Mouse (Mus musculus) gonadal fat pad, adult 2 months (tissue): ENCODE results near the gene Ceacam1. TPM values are rescaled to one million over a fixed set of nuclear protein-coding genes. Genes with fewer than 3 reads are reported as not detected.
"Not testable (repeated sequence)": the region's sequence is repeated elsewhere in the genome, so short reads cannot be mapped to it uniquely, and the experiment has no call there.

ENCODE experiments used
- DNase-seq: peaks from one replicate; pipeline ENCODE4 v3.0.0-alpha.2; 2012; ENCODE audit warnings: low read depth
- polyA plus RNA-seq: library from polyadenylated mRNA; depleted of rRNA; stranded (reverse); fragments of >200 nt; gene quantifications from 2 replicates; pipeline ENCODE4 v1.2.3, GENCODE M21; 2012

Gene Ceacam1
- polyA plus RNA-seq, 1 experiment, result 8.9 TPM

DNA sequence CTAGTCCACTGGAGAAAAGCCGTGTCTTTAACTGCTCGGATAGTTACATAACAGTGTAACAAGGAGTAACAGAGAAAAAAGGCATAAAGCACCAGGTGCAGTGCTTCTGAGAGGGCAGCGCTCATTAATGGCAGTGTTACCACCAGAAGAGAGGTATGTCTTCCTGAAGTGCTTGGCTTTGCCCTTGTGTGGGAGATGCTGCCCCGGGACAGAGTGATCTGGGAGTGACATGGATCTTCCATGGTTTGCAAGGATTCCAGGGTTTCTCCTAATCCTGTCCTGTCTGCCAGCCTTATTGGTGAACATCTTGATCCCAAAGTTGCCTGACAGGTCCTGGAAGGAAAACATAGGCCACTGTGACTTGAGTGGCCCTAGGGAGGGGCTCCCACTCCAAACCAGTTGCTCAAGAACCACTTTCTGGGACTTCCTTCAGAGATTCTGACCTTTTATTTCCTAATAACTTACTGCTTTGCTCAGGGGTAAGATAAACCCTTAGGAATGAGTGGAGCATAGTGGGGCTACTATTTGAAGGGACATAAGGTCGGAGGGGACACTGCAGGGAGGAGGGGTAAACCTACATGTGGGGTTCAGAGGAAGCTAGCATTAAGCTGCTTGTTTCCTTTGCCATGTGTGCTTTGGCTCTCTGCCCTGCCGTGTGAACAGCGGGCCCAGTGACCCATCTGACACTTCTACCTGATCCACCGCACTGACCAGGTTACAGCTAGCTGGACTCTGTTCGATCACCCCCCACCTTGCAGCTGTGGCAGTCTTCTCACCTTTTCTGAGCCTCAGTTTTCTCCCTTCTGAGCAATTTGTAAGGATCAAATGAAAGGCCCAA is 37.2 kb downstream of the Ceacam1 start:
- peak; percentile 95 for DNase-seq

DNA sequence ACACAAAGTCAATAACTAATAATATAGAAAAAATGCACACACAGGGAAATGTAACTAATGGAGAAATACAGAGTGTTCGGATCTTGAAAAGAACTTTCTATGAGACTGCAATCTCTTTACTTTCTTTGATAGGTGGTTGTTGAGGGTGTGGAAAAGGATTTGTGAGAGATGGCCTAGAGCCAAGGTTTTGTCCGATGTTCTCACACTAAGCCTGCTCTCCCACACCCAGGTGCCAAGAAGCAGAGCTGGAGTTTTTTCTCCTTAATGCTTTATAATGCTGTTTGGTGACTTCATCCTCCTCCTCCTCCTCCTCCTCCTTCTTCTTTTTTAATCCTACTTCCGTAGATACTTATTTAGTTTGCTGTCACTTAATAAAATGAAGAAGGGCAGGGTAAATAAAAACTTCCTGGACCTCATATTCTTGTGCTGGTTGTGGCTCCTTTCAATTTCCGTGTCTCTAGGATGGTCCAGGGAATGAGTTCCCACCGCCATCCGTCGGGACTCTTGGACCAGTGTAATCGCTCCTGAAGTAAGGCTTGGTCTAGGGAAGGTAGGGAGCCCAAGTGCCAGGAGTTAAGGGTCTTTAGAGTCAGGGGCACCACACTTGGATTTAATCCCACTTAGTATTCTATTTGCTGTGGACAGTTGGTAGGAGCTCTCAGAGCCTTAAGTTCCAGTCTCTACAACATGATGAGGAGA is 38.1 kb downstream of the Ceacam1 start:
- no peak for DNase-seq

DNA sequence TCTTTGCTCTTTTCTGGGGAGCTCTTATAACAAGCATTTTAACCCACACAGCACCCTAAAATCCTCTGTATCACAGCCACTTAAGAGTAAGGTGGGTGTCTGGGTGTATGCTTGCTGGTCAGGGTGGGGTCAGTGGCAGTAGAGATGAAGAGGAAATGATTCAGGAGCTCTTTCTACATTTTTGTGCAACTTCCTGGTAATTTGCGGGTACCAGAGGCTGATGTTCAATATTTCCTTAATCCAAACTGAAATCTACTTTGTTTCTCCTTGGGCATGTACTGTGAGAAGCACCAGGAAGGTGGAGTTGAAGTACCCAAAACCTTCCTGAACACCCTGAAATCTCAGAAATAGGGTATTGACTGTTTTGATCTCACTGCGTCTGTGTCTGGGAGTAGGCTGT is 40.7 kb downstream of the Ceacam1 start:
- DNase-seq, result no peak

DNA sequence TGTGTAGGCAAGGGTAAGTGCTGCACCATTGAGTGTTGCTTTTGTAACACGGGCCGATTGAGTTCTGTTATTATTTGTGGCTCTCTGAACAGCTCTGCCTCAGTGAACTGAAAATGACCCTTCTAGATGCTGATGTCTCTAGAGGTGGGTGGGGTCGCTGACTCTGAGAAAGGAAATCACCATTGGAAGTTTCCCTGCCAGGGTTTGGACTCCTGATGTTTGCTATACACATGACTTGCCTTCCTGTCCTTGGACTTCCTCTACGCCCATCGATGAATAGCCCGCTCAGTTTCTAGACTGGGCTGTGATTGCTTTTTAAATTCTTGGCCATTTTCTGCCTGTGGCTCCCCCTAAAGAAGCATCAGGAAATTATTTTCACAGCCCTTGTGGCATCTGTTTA is 41.2 kb downstream of the Ceacam1 start:
- no peak for DNase-seq

DNA sequence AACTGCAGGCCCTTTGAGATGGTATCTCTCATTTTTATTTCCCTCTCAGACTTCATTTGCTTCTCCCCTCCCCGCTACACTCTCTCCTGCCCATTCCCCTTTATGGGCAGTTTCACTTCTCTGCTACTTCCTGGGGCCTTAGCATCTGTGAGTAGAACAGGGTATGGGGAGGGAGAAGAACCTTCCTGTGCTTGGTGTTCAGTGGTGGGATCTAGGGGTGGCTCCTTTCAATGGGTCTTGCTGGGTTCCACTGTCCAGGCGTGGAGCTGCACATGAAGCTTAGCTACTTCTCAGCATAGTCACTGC is 41.9 kb downstream of the Ceacam1 start:
- no peak for DNase-seq

DNA sequence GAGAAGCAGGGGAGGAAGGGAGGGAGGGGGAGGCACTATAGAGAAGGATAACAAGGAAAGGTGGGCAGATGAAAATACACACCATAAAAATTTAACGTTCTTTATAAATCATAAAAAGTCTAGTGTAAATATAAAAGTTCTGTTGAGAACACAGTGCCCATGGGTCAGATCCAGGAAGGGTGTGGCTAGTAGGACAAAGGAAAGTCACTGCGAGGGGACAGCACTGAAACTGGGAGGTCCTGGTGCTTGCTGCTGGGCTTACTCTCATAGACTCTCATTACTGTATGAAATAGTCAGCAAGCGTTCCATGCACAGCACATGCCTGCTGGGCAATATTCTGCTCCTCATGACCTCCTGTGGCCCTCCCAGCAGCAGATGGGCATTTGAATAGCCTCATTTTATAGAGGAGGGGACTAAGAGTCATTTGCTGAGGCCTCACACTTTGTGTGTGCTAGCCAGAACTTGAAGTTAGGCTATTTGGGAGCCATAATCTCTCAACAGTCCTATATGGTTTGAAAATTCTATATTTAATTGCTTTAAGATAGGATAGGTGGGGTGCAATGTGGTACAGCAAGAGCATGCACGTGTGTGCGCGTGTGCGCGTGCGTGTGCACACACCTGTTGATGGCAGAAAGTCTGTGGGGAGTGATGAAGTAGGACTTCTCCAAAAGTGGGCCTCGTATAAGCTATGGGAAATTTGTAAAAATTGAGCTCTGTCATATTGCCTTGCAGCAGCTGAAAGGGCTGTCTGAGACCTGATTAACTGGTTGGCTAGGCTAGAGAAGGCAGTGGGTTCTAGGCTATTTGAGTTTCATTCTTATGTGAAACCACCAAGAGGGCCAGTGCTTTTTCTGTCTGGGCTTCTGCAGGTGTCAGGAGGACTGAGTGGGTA is 42.5 kb downstream of the Ceacam1 start:
- no peak for DNase-seq

DNA sequence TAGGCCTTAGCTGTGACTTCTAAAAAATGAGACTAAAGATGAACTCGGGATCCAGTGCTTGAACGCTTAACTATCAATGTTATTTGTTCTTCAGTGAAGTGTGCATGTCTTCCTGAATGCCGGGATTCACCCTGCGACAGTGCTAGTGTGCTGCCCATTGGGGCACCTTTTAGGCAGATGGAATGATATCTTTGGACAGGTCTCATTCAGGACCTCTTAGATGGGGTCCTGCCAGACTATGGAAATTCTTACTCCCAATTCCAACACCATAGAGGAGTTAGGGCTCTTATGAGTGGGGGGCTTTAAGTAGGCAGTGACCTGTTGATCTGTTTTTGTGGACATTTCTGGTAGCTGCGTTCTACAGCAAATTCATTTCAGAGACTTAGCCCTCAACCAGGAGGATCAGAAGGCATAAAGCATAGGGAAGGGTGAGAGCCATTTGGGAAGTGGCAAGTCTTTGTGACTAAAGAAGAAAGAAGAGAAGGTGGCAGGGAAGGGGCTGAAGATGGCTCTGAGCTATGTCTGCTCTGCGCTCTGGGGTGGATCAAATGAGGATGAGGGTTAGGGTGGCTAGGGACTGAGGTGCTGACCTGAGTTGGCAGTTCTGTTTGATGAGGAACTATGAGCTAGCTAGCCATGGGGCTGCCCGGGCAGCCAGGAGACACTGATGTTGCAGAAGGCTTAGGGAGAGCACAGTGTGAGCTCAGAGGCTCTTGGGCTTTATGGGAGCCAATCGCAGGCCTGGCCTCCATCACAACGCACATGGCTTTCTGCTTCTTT is 43.4 kb downstream of the Ceacam1 start:
- DNase-seq, result no peak

- no peak for DNase-seq
Observed at GRCm38 (mm10) chr7:25433007-25433541, 44.3 kb downstream of the Ceacam1 start.

DNA sequence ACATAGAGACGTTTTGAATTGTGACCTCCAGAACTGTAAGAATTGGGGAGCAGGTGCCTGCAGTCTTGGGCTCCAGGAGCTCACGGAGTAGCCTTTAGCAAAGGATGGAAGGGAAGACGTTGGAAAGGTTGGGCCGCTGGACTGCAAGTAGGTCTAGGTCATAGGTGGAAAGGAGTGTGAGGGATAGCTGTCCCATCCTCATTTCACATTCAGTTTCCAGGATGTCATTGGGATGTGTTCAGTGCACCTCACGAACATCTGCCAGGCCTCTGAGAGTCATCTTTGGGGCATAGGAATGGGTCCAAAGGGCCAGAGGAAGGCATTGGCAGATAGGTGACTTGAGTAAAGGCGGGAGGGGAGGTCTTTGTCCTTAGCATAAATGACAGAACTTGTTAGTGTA is 45.0 kb downstream of the Ceacam1 start:
- DNase-seq, result no peak

DNA sequence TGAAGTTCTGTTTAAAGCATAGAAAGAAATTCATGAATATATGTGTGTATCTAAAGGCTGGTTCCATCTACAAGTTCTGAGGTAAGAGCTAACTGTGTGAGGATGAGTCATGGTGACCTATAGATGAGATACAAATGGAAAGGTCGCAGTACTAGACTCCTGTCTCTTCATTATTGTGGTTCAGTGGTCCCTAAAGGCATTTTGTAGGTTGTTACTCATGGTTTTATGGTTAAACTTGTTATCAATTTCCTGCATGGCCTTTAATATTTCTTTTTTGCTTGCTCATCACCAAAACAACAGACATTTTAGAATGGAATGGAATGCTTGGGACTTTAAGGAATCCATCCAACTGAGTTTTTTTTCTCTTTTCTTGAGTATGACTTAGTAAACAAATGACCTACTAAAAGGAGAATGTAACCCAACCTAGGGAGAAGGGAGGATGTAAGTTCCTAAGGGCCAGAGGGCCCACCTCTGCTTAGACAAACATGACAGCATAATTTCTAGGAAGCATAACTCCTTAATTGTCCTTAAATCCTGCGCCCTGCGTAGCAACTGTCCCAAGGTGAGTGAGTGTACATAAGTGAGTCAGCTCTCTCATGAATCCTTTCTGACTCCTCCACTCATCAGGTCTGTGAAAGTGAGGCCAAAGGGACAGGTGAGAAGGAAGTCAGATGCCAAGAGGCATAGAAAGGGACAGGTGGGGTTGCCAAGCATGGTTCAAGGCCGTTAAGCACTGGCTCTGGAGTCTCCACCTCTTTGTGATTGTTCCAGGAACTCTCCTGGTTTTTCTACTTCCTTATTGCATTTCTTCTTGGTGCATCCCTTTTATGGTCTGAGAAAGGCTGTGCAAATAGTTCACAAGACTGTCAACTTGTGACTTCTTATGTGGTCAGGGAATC is 47.3 kb downstream of the Ceacam1 start:
- peak; percentile 59 for DNase-seq

- DNase-seq, result no peak
Observed at GRCm38 (mm10) chr7:25428321-25428720, 49.1 kb downstream of the Ceacam1 start.

DNA sequence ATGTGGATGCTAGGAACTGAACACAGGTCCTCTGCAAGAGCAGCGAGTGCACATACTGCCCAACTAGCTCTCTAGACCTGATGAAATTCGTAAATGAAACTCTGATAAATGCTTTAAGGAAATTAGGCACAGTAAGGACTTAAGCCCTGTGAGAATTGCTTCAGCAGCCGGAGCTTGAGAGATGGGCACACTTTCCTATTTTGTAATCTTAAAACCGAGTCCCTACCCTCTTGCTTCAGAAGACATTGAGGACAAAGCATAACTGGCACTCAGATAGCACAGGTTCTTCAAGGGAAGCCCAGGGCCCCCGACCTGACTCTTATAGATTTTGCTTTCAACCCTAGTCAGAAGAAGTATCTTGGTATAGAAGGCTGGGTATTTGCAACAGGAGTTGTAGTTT is 50.3 kb downstream of the Ceacam1 start:
- no peak for DNase-seq

- DNase-seq, result not testable (repeated sequence)
Observed at GRCm38 (mm10) chr7:25426380-25426779, 51.0 kb downstream of the Ceacam1 start.

DNA sequence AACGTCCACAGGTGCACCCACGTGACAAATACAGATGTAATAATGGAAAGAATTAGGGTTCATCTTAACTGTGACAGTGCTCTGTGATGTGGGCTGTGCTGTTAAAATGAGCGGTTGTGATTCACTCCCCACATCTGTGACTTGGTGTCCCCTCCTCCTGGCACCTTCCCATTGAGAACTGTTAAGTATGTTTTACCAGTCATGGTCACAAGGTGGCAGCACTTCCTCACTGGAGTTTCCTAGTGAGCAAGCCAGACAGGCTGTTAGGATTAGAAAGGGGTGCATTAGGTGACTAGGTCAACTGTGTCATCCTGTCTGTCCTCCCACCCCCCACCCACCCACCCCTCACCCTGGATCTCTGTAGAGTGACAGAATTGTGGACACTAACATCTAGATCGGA is 53.0 kb downstream of the Ceacam1 start:
- DNase-seq, result no peak

DNA sequence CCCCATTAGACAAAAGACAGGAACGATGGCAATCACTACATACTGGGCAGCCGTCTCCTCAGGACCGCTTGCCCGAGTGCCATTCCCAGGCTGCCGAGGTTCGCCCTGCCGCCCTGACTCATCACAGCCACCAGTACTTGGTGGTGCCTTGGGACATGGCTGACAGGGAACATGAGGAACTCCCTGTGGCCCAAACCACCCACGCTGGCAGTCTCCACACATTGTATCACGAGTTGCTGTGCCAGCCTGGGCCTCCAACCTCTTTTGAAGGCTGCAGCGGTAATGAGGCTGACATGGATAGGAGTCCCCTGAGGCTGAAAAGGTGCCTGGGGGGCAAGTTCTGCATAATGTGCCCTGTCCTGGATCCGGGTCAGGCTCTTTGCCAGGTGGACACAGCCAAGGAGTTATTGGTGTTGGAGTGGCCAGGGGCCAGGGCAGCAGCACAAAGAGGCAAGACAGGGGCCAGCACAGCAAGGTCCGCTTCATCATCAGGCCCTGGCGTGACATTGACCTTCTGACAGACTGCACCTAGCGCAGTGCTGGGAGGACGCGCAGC is 55.0 kb downstream of the Ceacam1 start:
- no peak for DNase-seq

GRCm38 (mm10) chr7:25419943-25420342 is 57.5 kb downstream of the Ceacam1 start:
- no peak for DNase-seq

GRCm38 (mm10) chr7:25419536-25419935 is 57.9 kb downstream of the Ceacam1 start:
- DNase-seq, result no peak

DNA sequence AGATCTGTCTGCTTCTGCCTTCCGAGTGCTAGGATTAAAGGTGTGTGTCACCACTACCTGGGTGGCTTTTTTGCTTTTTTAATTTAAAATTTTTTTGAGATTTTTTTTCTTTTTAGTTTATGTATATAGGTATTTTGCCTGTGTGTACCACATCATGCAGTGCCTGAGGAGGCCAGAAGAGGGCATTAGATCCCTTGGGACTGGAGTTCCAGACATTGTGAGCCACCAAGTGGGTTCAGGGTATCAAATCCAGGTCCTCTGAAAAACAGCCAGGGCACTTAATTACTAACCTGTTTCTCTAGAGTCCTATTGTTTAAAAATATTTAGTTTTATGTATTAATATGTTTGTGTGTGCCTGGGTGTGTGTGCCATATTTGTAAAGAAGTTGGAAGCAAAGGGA is 59.8 kb downstream of the Ceacam1 start:
- no peak for DNase-seq

DNA sequence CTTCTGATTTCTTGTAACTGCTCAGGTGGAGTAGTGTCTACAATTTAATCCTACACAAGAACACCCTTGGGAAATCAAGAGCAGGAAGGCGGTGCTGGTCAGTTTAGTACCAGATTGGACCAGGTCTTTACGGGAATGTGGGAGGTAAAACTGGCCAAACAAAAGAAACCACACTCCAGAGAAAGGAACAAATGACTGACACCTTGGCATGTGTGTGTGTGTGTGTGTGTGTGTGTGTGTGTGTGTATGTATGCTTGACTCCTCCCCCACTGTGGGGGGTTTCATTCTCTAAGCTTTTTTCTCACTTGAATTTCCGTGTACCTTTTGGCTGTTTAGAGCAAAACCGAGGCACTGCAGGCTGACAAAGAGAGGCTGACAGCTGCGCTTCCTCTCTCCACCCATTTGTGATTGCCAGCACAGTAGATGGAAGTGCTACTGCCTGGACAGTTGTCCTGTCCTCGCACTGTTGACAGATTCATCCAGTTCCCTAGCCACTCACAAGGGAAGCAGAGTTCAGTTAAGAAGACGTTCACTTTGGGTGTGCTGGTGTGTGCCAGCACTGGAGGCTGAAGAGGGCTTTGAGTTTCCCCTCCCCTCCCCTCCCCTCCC is 64.5 kb downstream of the Ceacam1 start, which contains the start of gene Cxcl17:
Gene Cxcl17 (minus strand): TSS at position 54 of the 609 bp plus-strand sequence.
- DNase-seq, result no peak
